Mouse (Mus musculus) liver, adult 2 months (tissue): Measurements from ENCODE around the gene Glod4.

Experiments used
- CTCF ChIP-seq: fragments of 200-500 bp; IDR thresholded peaks from 2 replicates; pipeline ENCODE4 v1.5.1; 2011; ENCODE audit warnings: low read depth, low read length, control low read depth
- POLR2A ChIP-seq: fragments of 200-500 bp; IDR thresholded peaks from 2 replicates; pipeline ENCODE4 v1.6.1; 2011; ENCODE audit warnings: low read length, control low read depth; ENCODE audit not compliant: insufficient read depth; ENCODE audit errors: extremely low read depth

GRCm38 (mm10) chr11:76123517-76123916 is 120.0 kb downstream of the Glod4 start:
- no peak for TF ChIP-seq POLR2A
- no peak for TF ChIP-seq CTCF
